Mouse (Mus musculus) induced T-regulatory cell, adult 2 months (primary cell): ENCODE data around the gene Cend1.

Source experiments
- DNase-seq: peaks from one replicate; pipeline ENCODE4 v3.0.0-alpha.2; 2012; ENCODE audit warnings: low read depth

Cend1 gene

GRCm38 (mm10) chr7:141443081-141443821, 14.0 kb upstream of the Cend1 start:
- DNase-seq: peak; percentile 64

- DNase-seq: no peak
Measured at GRCm38 (mm10) chr7:141442199-141442598, 12.9 kb upstream of the Cend1 start.

DNA sequence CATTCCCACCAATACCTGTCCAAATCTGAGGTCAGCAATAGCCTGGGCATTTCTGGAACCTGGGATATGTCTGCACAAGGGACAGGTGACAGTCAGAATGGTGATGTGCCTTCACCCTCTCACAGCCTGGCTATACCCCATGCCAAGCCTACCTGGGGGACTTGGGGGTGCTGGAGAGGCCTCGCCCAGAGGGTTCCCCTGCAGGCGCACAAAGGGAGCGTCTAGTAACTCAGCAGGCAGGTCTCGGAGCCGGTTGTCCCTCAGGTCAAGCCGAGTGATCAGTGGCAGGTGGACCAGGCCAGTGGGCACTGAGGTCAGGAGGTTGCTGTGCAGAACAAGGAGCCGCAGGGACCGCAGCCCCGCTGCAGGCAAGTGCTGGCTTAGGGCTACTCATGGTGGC, 12.2 kb upstream of the Cend1 start:
- DNase-seq: no peak

GRCm38 (mm10) chr7:141440613-141441012, 11.3 kb upstream of the Cend1 start:
- DNase-seq: peak; percentile 79

DNA sequence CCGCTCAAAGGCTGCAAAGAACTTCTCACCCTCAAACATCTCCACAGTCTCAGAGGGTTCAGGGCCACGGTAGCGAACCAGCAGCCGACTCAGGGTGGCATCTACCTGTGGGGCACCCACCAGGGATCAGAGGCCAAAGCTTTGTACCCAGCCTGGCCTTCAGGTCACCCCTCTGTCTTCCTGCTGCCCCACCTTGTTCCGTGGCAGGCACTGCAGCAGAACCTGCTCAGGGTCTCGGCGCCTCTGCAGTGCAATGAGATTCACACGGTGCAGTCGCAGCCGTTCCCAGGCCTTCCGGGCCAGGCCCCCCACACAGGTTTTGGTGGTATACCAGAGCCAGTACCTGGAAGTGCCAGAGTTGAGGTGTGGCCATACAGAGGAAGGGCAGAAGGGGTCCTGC, 10.5 kb upstream of the Cend1 start:
- DNase-seq: no peak

DNA sequence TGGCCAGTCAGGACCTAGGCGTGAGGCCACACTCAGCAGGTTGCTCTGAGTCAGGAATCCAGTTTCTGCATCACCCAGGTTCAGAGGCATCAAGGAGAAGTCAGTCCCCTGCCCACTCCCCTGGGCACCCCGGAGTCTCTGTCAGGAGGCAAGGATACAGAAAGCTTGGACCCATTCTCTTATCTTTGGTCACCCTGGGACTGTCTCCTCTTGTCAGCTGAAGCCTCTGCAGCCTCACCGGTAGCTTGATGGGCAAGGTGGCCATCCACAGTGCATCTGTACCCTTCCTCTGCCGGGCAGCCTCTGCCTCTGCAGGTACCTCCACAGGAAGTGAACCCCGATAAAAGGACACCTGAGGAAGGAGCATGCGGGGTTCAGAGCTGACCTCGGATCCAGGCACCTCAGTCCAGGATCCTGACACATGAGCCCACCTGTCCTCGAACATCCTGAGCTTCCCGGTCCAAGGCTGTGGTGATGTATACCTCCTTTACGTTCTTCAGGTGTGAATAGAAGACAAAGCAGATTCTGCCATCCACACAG, 9.9 kb upstream of the Cend1 start:
- no peak for DNase-seq

- DNase-seq: no peak
Measured at GRCm38 (mm10) chr7:141438201-141438968, 9.1 kb upstream of the Cend1 start.

- DNase-seq: peak; percentile 91
Measured at GRCm38 (mm10) chr7:141437178-141438120, 8.2 kb upstream of the Cend1 start, which contains the start of gene Slc25a22. Gene Slc25a22, minus strand, starts transcription at chr7:141437892.

DNA sequence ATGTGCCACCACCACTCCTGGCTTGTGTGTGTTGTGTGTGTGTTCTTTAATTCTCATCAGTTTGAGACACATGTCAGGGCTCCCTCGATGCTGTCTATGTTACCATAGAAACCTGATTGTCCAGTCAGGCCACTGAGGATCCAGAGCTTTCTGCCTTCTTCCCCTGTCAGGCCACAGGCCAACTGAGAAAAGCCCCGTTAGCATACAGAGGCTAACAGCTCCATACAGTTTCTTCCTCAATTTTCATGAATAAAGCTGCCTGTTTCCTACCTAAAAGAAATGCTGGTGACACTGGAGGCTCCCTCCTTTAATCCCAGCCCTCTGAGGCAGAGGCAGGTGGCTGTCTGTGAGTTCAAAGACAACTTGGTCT, 7.2 kb upstream of the Cend1 start:
- no peak for DNase-seq

GRCm38 (mm10) chr7:141435856-141436522, 6.7 kb upstream of the Cend1 start:
- no peak for DNase-seq

GRCm38 (mm10) chr7:141435129-141435855, 6.0 kb upstream of the Cend1 start:
- peak; percentile 91 for DNase-seq

DNA sequence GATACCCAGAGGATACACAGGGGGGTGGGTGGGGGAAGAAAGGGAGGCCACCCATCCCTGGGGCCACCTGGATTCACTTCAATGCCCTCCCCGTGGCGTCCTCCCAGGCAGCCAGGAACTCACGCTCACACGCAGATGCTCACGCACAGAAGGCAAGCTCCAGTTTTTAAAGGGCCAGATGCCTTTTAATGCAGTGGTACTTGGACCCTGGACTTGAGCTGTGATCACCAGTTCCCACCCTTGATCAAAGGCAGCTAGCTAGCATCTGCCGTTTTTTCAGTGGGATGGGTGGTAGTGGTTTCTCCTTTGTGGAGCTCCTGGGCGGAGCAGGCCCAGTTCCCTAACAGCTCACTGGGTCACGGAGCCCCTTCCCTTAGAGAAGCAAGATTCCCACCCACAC, 5.2 kb upstream of the Cend1 start:
- DNase-seq: peak; percentile 69

GRCm38 (mm10) chr7:141433517-141434400, 4.5 kb upstream of the Cend1 start:
- DNase-seq: no peak

DNA sequence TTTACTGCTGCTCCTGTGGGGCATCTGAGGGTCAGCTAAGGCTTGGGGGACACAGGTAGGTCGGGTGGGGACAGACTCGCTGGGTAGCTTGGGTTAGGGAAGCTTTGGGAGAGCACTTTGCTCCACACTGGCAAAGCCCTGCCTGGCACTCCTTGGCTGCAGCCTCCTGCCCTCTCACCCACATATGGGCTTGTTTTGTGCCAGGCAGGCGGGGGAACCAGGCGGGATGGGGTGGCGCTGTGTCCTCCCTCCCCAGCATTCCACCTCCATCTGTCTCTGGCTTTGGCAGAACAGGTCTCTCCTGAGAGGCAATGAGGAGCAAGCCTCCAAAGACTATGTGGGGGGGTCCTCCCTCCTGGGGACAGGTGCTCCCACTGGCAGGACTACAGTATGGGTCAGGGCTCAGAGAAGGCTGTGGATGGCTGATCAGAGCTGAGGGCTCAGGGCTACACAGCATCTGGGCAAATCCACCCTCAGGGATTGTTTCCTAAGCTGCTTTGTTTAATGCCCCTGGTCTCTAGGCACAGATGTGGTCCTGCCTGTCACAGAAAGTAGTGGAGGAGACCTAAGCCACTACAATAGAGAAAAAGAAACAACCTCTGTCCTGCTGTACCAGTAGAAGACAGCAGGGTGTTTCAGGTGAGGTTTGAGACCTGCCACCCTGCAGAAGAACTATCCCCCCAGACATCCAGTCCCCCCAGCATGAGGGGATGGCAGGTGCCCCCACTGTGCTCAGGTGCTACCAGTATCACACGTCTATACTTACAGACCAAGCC, 3.6 kb upstream of the Cend1 start:
- DNase-seq: no peak

GRCm38 (mm10) chr7:141432186-141432611, 2.9 kb upstream of the Cend1 start:
- no peak for DNase-seq

DNA sequence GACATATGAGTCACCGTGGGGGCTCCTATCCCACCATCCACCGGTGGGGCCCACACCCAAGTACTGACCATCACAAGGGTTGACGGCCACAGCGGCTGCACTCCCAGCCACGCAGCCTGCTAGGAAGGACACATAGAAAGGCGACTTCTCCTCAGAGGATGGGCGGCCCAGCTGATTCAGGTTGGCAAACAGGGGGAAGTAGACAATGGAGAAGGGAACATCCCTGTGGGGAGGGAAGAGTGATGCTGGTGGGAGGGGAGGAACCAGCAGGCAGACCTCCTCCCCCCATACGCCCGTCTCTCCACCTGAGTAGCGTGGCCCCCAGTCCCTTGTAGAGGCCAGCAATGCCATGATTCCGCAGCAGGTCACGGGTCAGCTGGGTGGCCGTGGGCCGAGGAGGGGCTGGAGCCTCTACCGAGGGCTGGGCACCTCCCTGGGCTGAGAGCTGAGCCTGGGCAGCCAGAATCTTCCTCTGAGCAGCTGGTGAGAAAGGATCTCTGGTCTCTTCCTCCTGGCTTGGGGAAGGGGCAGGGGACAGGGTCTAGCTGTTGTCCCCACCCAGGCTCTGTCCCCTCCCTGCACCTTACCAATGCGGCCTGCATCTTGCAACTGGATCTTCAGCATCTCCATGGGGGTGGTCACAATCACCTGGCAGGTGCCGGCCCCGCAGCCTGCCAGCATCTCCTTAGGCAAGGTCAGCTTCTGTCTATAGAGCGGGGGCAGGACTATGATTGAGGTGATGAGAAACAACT, 2.3 kb upstream of the Cend1 start:
- no peak for DNase-seq

DNA sequence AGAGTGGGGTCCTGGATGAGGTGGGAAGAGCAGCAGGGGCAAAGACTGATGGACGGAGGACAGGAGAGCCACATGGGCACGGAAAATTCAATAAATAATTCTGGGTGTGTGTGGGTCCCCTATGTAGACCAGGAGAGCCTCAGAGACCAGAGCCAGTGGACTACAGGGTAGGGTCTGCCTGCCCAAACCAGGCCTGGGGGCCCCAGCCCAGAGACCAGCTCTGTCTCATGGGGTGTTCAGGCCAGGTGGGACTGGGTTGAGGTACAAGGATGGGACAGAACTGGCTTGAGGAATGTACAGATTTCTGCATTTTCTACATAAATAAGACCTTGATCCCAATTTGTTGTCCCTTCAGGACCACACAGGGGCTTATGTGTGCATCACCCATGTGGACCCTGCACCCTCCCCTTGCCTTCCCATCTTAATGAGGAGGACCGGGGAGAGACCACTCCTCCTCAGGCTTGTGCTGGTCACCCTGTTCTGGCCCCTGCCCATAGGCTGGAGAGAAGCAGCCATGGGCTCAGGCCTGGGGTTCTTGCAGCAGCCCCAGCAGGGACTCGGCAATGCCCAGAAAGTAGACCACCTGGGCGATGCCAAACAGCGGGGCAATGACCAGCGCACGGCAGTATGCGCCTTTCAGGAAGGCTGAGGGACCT, 1.4 kb upstream of the Cend1 start:
- DNase-seq: no peak
